Mouse (Mus musculus) heart, embryonic 16.5 days (tissue): ENCODE measurements around the gene H2-Q6. TPM values are rescaled to one million over a fixed set of nuclear protein-coding genes. Genes with fewer than 3 reads are reported as not detected.
"Not testable (repeated sequence)": the region's sequence is repeated elsewhere in the genome, so short reads cannot be mapped to it uniquely, and the experiment has no call there.

Experiments
- ATAC-seq: fragments of 200-750 bp; cut with Nextera tagmentation; replicated peaks from 2 replicates; pipeline ENCODE4 v1.8.0; 2017; ENCODE audit warnings: moderate number of reproducible peaks; ENCODE audit not compliant: insufficient read depth, low FRiP score; ENCODE audit errors: extremely low read depth
- H3K27ac ChIP-seq: fragments of 300-500 bp; sonication (generic); 2 replicates; pipeline ENCODE4 v1.5.1; 2014; ENCODE audit warnings: mild to moderate bottlenecking, low read length, control low read depth, moderate library complexity
- H3K27me3 ChIP-seq: fragments of 300-500 bp; sonication (generic); 2 replicates; pipeline ENCODE4 v1.6.1; 2014; ENCODE audit warnings: low read length, mixed read lengths; ENCODE audit not compliant: control insufficient read depth, insufficient read depth
- H3K36me3 ChIP-seq: fragments of 300-500 bp; sonication (generic); 2 replicates; pipeline ENCODE4 v1.6.1; 2014; ENCODE audit not compliant: control insufficient read depth, insufficient read depth
- H3K4me1 ChIP-seq: fragments of 300-500 bp; sonication (generic); 2 replicates; pipeline ENCODE4 v1.6.1; 2014; ENCODE audit warnings: low read length, mixed read lengths; ENCODE audit not compliant: control insufficient read depth, insufficient read depth
- H3K4me2 ChIP-seq: fragments of 300-500 bp; sonication (generic); 2 replicates; pipeline ENCODE4 v1.6.1; 2014; ENCODE audit warnings: low read depth, mild to moderate bottlenecking, control low read depth, low read length
- H3K4me3 ChIP-seq: fragments of 300-500 bp; sonication (generic); 2 replicates; pipeline ENCODE4 v1.5.1; 2014; ENCODE audit warnings: mild to moderate bottlenecking, control low read depth, low read length
- H3K9ac ChIP-seq: fragments of 300-500 bp; sonication (generic); 2 replicates; pipeline ENCODE4 v1.6.1; 2014; ENCODE audit warnings: low read length, control low read depth
- H3K9me3 ChIP-seq: fragments of 300-500 bp; sonication (generic); replicated peaks from 2 replicates; pipeline ENCODE4 v1.6.1; 2016; ENCODE audit warnings: low read length; ENCODE audit not compliant: control insufficient read depth
- WGBS: fragments of 180-500 bp; shearing (Covaris S2); extraction: QIAGEN DNeasy Blood & Tissue Kit; methylation state at CpG from one replicate; pipeline ENCODE4 v1.1.7; 2014; 5-methylcytosine and 5-hydroxymethylcytosine counted together
- polyA plus RNA-seq: library from polyadenylated mRNA; unstranded; fragments of >200 nt; fragmentation: Nextera tagmentation; extraction: Ambion mirVana; gene quantifications from 2 replicates; pipeline ENCODE4 v1.2.1, GENCODE M21; 2015

The H2-Q6 gene
- polyA plus RNA-seq, 1 experiment from 2014 or later, result 2.8 TPM

GRCm38 (mm10) chr17:35428883-35429282 lies 4.2 kb downstream of the H2-Q6 start:
- H3K4me2 ChIP-seq, H3K9me3 ChIP-seq, H3K27ac ChIP-seq, H3K4me1 ChIP-seq, H3K36me3 ChIP-seq, H3K4me3 ChIP-seq, H3K9ac ChIP-seq, ATAC-seq: not testable (repeated sequence)
- 76% methylated on average over 6 of the region's 6 CpGs for WGBS
- peaks cover 19% of the 10 kb centered on the region for H3K27me3 ChIP-seq

GRCm38 (mm10) chr17:35430671-35431070 lies 6.0 kb downstream of the H2-Q6 start:
- not testable (repeated sequence) for ATAC-seq, H3K27ac ChIP-seq, H3K9me3 ChIP-seq, H3K4me2 ChIP-seq, H3K36me3 ChIP-seq, H3K27me3 ChIP-seq, H3K9ac ChIP-seq, H3K4me3 ChIP-seq, H3K4me1 ChIP-seq
- 75% methylated on average over 6 of the region's 6 CpGs for WGBS

- H3K9me3 ChIP-seq, result not testable (repeated sequence)
- 68% methylated on average over 3 of the region's 3 CpGs for WGBS
These were observed 7.5 kb downstream of the H2-Q6 start for GRCm38 (mm10) chr17:35432167-35432566.

GRCm38 (mm10) chr17:35434836-35435235 lies 10.2 kb downstream of the H2-Q6 start:
- H3K4me3 ChIP-seq, H3K9me3 ChIP-seq, H3K4me2 ChIP-seq, ATAC-seq, H3K9ac ChIP-seq, H3K36me3 ChIP-seq, H3K27me3 ChIP-seq, H3K27ac ChIP-seq, H3K4me1 ChIP-seq: not testable (repeated sequence)
- WGBS, result 6% methylated on average over 8 of the region's 8 CpGs

More at GRCm38 (mm10) chr17:35432167-35432566, 7.5 kb downstream of the H2-Q6 start:
- H3K9ac ChIP-seq, H3K4me2 ChIP-seq, H3K36me3 ChIP-seq, H3K4me3 ChIP-seq, H3K4me1 ChIP-seq, H3K27ac ChIP-seq, ATAC-seq, H3K27me3 ChIP-seq: not testable (repeated sequence)

- not testable (repeated sequence) for H3K4me1 ChIP-seq, H3K27ac ChIP-seq, ATAC-seq, H3K27me3 ChIP-seq, H3K4me2 ChIP-seq, H3K36me3 ChIP-seq, H3K4me3 ChIP-seq, H3K9me3 ChIP-seq, H3K9ac ChIP-seq
- 68% methylated on average over 3 of the region's 3 CpGs for WGBS
These were observed 10.9 kb downstream of the H2-Q6 start for GRCm38 (mm10) chr17:35435577-35435976.

GRCm38 (mm10) chr17:35437386-35437936 lies 12.8 kb downstream of the H2-Q6 start:
- not testable (repeated sequence) for H3K36me3 ChIP-seq, H3K4me3 ChIP-seq, H3K9me3 ChIP-seq, ATAC-seq, H3K27me3 ChIP-seq, H3K4me2 ChIP-seq, H3K4me1 ChIP-seq, H3K27ac ChIP-seq, H3K9ac ChIP-seq
- WGBS, result 57% methylated on average over 1 of the region's 1 CpGs

- H3K4me3 ChIP-seq, H3K9ac ChIP-seq, H3K9me3 ChIP-seq, H3K4me1 ChIP-seq, H3K4me2 ChIP-seq, H3K27me3 ChIP-seq, ATAC-seq, H3K27ac ChIP-seq, H3K36me3 ChIP-seq: not testable (repeated sequence)
- 64% methylated on average over 1 of the region's 3 CpGs for WGBS
These were observed 13.7 kb downstream of the H2-Q6 start for GRCm38 (mm10) chr17:35438395-35438794.

- not testable (repeated sequence) for H3K4me1 ChIP-seq, H3K27ac ChIP-seq, H3K36me3 ChIP-seq, H3K9me3 ChIP-seq, H3K27me3 ChIP-seq
- H3K9ac ChIP-seq, result peak within 1 kb of the TSS; percentile 65
- 3% methylated on average over 18 of the region's 18 CpGs for WGBS
- peak within 1 kb of the TSS; percentile 86 for H3K4me2 ChIP-seq
- H3K4me3 ChIP-seq, result peak within 1 kb of the TSS; percentile 55
- ATAC-seq, result peak; percentile 86
These were observed 14.2 kb downstream of the H2-Q6 start, which contains the start of gene H2-Q7 for GRCm38 (mm10) chr17:35438885-35439284. Gene H2-Q7, plus strand, starts transcription at chr17:35439155.

GRCm38 (mm10) chr17:35439295-35439747 lies 14.7 kb downstream of the H2-Q6 start:
- peak; percentile 32; the same call in 1 of the 2 replicates for ATAC-seq

More at GRCm38 (mm10) chr17:35439295-35439747, 14.7 kb downstream of the H2-Q6 start:
- H3K27ac ChIP-seq, H3K36me3 ChIP-seq, H3K9me3 ChIP-seq, H3K27me3 ChIP-seq, H3K4me1 ChIP-seq: not testable (repeated sequence)
- peak overlapping the region; percentile 55 for H3K4me3 ChIP-seq
- peak overlapping the region; percentile 86 for H3K4me2 ChIP-seq
- peak overlapping the region; percentile 65 for H3K9ac ChIP-seq
- WGBS, result 3% methylated on average over 40 of the region's 48 CpGs
